Mouse (Mus musculus) layer of hippocampus, postnatal 25 days (tissue): ENCODE data around the gene Bcl2a1a. TPM values are rescaled to one million over a fixed set of nuclear protein-coding genes. Genes with fewer than 3 reads are reported as not detected.
A peak's percentile ranks its signal among the peaks of the same experiment; 100 is the strongest.
"Not testable (repeated sequence)": the region's sequence is repeated elsewhere in the genome, so short reads cannot be mapped to it uniquely, and the experiment has no call there.

ENCODE experiments used
- DNase-seq, 2 experiments: peaks; one replicate each; pipeline ENCODE4 v3.0.0; 2022; ENCODE audit warnings: mixed read lengths in 2 of 2, low spot score in 1 of 2; ENCODE audit errors: extremely low spot score in 1 of 2
- total RNA-seq, 2 experiments: library from RNA; stranded (reverse); gene quantifications; 2 replicates each; pipeline ENCODE4 v1.2.3; 2021

Gene Bcl2a1a
- not detected for total RNA-seq

GRCm38 (mm10) chr9:88956670-88957153 is at the start of gene Bcl2a1a:
TSS of gene Bcl2a1a (plus strand) at chr9:88956900.
- not testable (repeated sequence) for DNase-seq

GRCm38 (mm10) chr9:88916576-88916975 is 40.1 kb upstream of the Bcl2a1a start:
- not testable (repeated sequence) for DNase-seq

- DNase-seq: peak in 1 of 2 experiments; percentile 40
Measured at GRCm38 (mm10) chr9:88938312-88938711, 18.4 kb upstream of the Bcl2a1a start.

- not testable (repeated sequence) for DNase-seq
Measured at GRCm38 (mm10) chr9:88951466-88951865, 5.2 kb upstream of the Bcl2a1a start.

- DNase-seq: not testable (repeated sequence)
Measured at GRCm38 (mm10) chr9:88953151-88953550, 3.5 kb upstream of the Bcl2a1a start.

GRCm38 (mm10) chr9:88955224-88955623 is 1.5 kb upstream of the Bcl2a1a start:
- DNase-seq: not testable (repeated sequence)

- DNase-seq: not testable (repeated sequence)
Measured at GRCm38 (mm10) chr9:88956035-88956434, 665 bp upstream of the Bcl2a1a start.

- DNase-seq: no peak
Measured at GRCm38 (mm10) chr9:88958891-88959290, 2.2 kb downstream of the Bcl2a1a start.

- DNase-seq: not testable (repeated sequence)
Measured at GRCm38 (mm10) chr9:88959981-88960380, 3.3 kb downstream of the Bcl2a1a start.

GRCm38 (mm10) chr9:88966462-88966861 is 9.8 kb downstream of the Bcl2a1a start:
- not testable (repeated sequence) for DNase-seq

GRCm38 (mm10) chr9:88969502-88969901 is 12.8 kb downstream of the Bcl2a1a start:
- not testable (repeated sequence) for DNase-seq

GRCm38 (mm10) chr9:88976875-88977274 is 20.2 kb downstream of the Bcl2a1a start:
- DNase-seq: not testable (repeated sequence)

GRCm38 (mm10) chr9:88979781-88980180 is 23.1 kb downstream of the Bcl2a1a start:
- not testable (repeated sequence) for DNase-seq

- not testable (repeated sequence) for DNase-seq
Measured at GRCm38 (mm10) chr9:89001541-89001940, 44.8 kb downstream of the Bcl2a1a start.

Other genes with a start within 250 kb of the Bcl2a1a start
- 10 to 100 TPM; 24.4 to 30.7 TPM for gene Mthfsl, start 236.6 kb upstream of the Bcl2a1a start, total RNA-seq
- gene Bcl2a1d, start 225.0 kb upstream of the Bcl2a1a start, total RNA-seq: under 1 TPM in 1 of 2 experiments, not detected in 1; 0.66 TPM
- gene Trim43c, start 117.7 kb upstream of the Bcl2a1a start, total RNA-seq: under 1 TPM in 1 of 2 experiments, not detected in 1; 0.23 TPM
- gene Trim43b, start 135.9 kb downstream of the Bcl2a1a start, total RNA-seq: under 1 TPM in 1 of 2 experiments, not detected in 1; 0.26 TPM
- 1 to 10 TPM in 1 of 2 experiments, under 1 TPM in 1; 0.87 to 1.3 TPM for gene Bcl2a1b, start 242.3 kb downstream of the Bcl2a1a start, total RNA-seq
- gene Gm29094, start 242.5 kb downstream of the Bcl2a1a start, total RNA-seq: not detected